Mouse (Mus musculus) lung, adult 2 months (tissue): Measurements from ENCODE around the gene Hip1r. TPM values are rescaled to one million over a fixed set of nuclear protein-coding genes. Genes with fewer than 3 reads are reported as not detected.

Experiments used
- DNase-seq: peaks from one replicate; pipeline ENCODE4 v3.0.0; 2022
- H3K4me1 ChIP-seq: fragments of 200-500 bp; 2 replicates; pipeline ENCODE4 v1.6.1; 2011; ENCODE audit warnings: low read length; ENCODE audit not compliant: control insufficient read depth, insufficient read depth
- H3K4me3 ChIP-seq: fragments of 200-500 bp; replicated peaks from 2 replicates; pipeline ENCODE3; 2011; ENCODE audit warnings: low read depth, mild to moderate bottlenecking, control low read depth, low read length; ENCODE audit errors: extremely low read depth
- CTCF ChIP-seq: fragments of 200-500 bp; IDR thresholded peaks from 2 replicates; pipeline ENCODE4 v1.5.1; 2011; ENCODE audit warnings: mild to moderate bottlenecking, low read length, control low read depth; ENCODE audit not compliant: insufficient read depth
- POLR2A ChIP-seq: fragments of 200-500 bp; IDR thresholded peaks from 2 replicates; pipeline ENCODE4 v1.6.1; 2011; ENCODE audit warnings: low read depth, mild to moderate bottlenecking, control low read depth, low read length, borderline replicate concordance; ENCODE audit errors: extremely low read depth
- WGBS: fragments of 180-500 bp; shearing (Covaris S2); methylation state at CpG from one replicate; pipeline ENCODE4 v1.1.7; 2018; 5-methylcytosine and 5-hydroxymethylcytosine counted together
- polyA plus RNA-seq: library from polyadenylated mRNA; depleted of rRNA; stranded (reverse); fragments of >200 nt; gene quantifications from 2 replicates; pipeline ENCODE4 v1.2.3, GENCODE M21; 2012

Gene Hip1r
- polyA plus RNA-seq, 1 experiment: 36.4 TPM

GRCm38 (mm10) chr5:124011927-124012326, 38.5 kb downstream of the Hip1r start:
- TF ChIP-seq POLR2A: no peak
- TF ChIP-seq CTCF: no peak
- no peak overlapping the region for H3K4me3 ChIP-seq
- no peak for DNase-seq
- peaks cover 27% of the 10 kb centered on the region for H3K4me1 ChIP-seq
- 22% methylated on average over 8 of the region's 8 CpGs for WGBS

GRCm38 (mm10) chr5:124012885-124013284, 39.5 kb downstream of the Hip1r start:
- DNase-seq: no peak
- no peak for TF ChIP-seq POLR2A
- no peak for TF ChIP-seq CTCF
- WGBS: 59% methylated on average over 10 of the region's 10 CpGs
- peaks cover 32% of the 10 kb centered on the region for H3K4me1 ChIP-seq
- H3K4me3 ChIP-seq: no peak overlapping the region

GRCm38 (mm10) chr5:124013747-124014146, 40.3 kb downstream of the Hip1r start:
- no peak overlapping the region for H3K4me3 ChIP-seq
- 71% methylated on average over 16 of the region's 16 CpGs for WGBS
- peaks cover 36% of the 10 kb centered on the region for H3K4me1 ChIP-seq
- DNase-seq: no peak
- no peak for TF ChIP-seq CTCF
- TF ChIP-seq POLR2A: no peak

GRCm38 (mm10) chr5:124014180-124014579, 40.8 kb downstream of the Hip1r start:
- H3K4me3 ChIP-seq: no peak overlapping the region

GRCm38 (mm10) chr5:124014791-124015251, 41.4 kb downstream of the Hip1r start:
- no peak for TF ChIP-seq CTCF
- DNase-seq: no peak
- WGBS: 18% methylated on average over 11 of the region's 11 CpGs
- H3K4me3 ChIP-seq: no peak overlapping the region
- peaks cover 42% of the 10 kb centered on the region for H3K4me1 ChIP-seq

More at GRCm38 (mm10) chr5:124014180-124014579, 40.8 kb downstream of the Hip1r start:
- TF ChIP-seq POLR2A: no peak
- H3K4me1 ChIP-seq: peaks cover 39% of the 10 kb centered on the region
- no peak for DNase-seq
- WGBS: 76% methylated on average over 3 of the region's 3 CpGs

- no peak for TF ChIP-seq CTCF
- TF ChIP-seq POLR2A: no peak
- DNase-seq: no peak
- 59% methylated on average over 2 of the region's 2 CpGs for WGBS
- Histone ChIP-seq H3K4me3 (no peak overlapping the region), H3K4me1 (peaks cover 50% of the 10 kb centered on the region)
Measured at GRCm38 (mm10) chr5:124015727-124016126, 42.3 kb downstream of the Hip1r start.

GRCm38 (mm10) chr5:124016291-124016821, 42.9 kb downstream of the Hip1r start:
- Histone ChIP-seq H3K4me3 (no peak overlapping the region), H3K4me1 (peaks cover 49% of the 10 kb centered on the region)
- DNase-seq: no peak
- 67% methylated on average over 7 of the region's 7 CpGs for WGBS
- TF ChIP-seq CTCF: no peak

GRCm38 (mm10) chr5:124017941-124018340, 44.5 kb downstream of the Hip1r start:
- WGBS: 55% methylated on average over 9 of the region's 9 CpGs
- no peak for DNase-seq
- H3K4me3 ChIP-seq: no peak overlapping the region
- TF ChIP-seq CTCF (no peak), POLR2A (no peak)
- H3K4me1 ChIP-seq: peaks cover 43% of the 10 kb centered on the region

GRCm38 (mm10) chr5:124018651-124019050, 45.2 kb downstream of the Hip1r start:
- Histone ChIP-seq H3K4me3 (no peak overlapping the region), H3K4me1 (peaks cover 43% of the 10 kb centered on the region)
- 71% methylated on average over 9 of the region's 9 CpGs for WGBS
- DNase-seq: no peak
- TF ChIP-seq POLR2A (no peak), CTCF (no peak)

- 25% methylated on average over 12 of the region's 12 CpGs for whole genome bisulfite sequencing
- DNase-seq: peak; percentile 64
- Histone ChIP-seq H3K4me1 (peaks cover 38% of the 10 kb centered on the region), H3K4me3 (no peak overlapping the region)
- TF ChIP-seq CTCF (no peak), POLR2A (no peak)
Measured at GRCm38 (mm10) chr5:124019348-124020216, 46.2 kb downstream of the Hip1r start.
